Mouse (Mus musculus) kidney, adult 2 months (tissue): ENCODE data around the gene Spocd1.

Source experiments
- CTCF ChIP-seq: fragments of 200-500 bp; conservative IDR thresholded peaks from 2 replicates; pipeline ENCODE4 v1.5.1; 2011; ENCODE audit warnings: low read depth, mild to moderate bottlenecking, control low read depth, low read length, moderate library complexity, mixed read lengths; ENCODE audit not compliant: insufficient read depth, insufficient read length
- POLR2A ChIP-seq: fragments of 200-500 bp; IDR thresholded peaks from one replicate; pipeline ENCODE4 v1.6.1; 2011; ENCODE audit warnings: low read depth, low read length, control low read depth

- TF ChIP-seq CTCF (no peak), POLR2A (no peak)
Measured at GRCm38 (mm10) chr4:129994728-129995127, 65.7 kb downstream of the Spocd1 start.
